Mouse (Mus musculus) hindlimb bud, embryonic 11.5 days (tissue): ENCODE measurements at regions not wholly inside any gene's neighbourhood (a gene's known extent, or its start where the extent isn't known, plus 50 kb on each side); places are given as distances from the start of the nearest gene placed in this dataset.
"Not testable (repeated sequence)": the region's sequence is repeated elsewhere in the genome, so short reads cannot be mapped to it uniquely, and the experiment has no call there.

Experiments
- DNase-seq: peaks from one replicate; pipeline ENCODE4 v3.0.0-alpha.2; 2012; ENCODE audit warnings: low read depth, low spot score; ENCODE audit errors: extremely low spot score

- not testable (repeated sequence) for DNase-seq
Measured at GRCm38 (mm10) chr9:6845281-6845680, 339.0 kb downstream of the Dync2h1 start.

- not testable (repeated sequence) for DNase-seq
Measured at GRCm38 (mm10) chr9:6834936-6835335, 349.3 kb downstream of the Dync2h1 start.

DNA sequence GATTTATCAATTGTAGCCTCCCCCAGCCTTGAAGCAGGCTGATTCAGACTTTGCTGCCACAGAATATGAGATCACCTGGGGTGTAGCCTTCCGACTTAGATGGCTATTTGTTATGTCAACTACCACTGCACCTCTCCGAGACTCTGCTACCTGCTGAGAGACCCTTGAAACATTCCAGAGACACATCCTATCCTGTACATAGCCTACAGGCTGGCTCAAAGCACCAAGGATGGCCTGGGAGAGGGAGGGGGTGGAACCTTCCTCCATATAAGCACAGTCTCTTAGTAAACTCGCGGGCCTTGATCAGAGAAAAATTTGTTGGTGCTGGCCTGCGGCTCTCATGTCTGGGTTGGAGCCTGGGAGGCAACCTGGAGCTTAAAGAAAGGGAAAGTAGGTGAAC lies 349.8 kb downstream of the Dync2h1 start:
- DNase-seq: no peak

DNA sequence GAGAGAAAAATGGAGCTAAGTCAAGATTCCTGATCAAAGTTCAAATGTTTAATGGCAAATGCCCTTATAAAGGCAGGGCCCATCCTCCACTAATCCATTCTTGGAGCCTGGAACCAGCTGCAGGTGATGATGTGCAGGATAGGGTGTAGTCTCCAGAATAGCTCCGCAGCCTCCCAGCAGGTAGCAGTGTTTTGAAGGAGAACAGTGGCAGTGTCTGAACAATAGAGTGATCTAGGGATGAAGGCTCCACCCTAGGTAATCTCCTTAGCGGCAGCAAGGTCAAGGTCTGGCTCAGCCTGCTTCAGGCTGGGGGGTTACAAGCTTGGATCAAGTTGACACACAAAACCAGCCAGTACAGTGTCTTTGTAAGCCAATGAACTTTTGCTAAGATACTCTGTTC lies 351.4 kb downstream of the Dync2h1 start:
- DNase-seq: no peak

GRCm38 (mm10) chr9:6831642-6832041 lies 352.6 kb downstream of the Dync2h1 start:
- DNase-seq: not testable (repeated sequence)

GRCm38 (mm10) chr9:6826581-6826980 lies 357.7 kb downstream of the Dync2h1 start:
- no peak for DNase-seq

GRCm38 (mm10) chr9:6825609-6826008 lies 358.6 kb downstream of the Dync2h1 start:
- DNase-seq: no peak

GRCm38 (mm10) chr9:6823946-6824345 lies 360.3 kb downstream of the Dync2h1 start:
- not testable (repeated sequence) for DNase-seq

DNA sequence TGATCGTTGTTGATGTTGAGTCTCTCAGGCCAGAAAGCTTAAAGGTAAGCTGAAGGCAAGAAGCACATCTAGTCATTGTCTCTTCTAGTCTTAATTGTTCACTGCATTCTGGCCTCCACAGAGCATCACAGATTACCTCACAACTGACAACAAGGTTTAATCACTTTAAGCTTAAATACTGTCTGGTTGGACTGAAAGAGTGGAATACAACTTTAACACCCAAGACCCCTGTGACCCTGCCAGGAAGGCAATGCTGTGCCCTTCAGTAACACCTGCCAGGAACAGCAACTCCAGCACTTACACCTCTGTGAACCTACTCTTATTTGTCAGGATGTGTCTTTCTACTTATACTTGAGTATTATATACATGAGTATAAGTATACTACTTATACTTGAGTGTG lies 360.7 kb downstream of the Dync2h1 start:
- DNase-seq: no peak

DNA sequence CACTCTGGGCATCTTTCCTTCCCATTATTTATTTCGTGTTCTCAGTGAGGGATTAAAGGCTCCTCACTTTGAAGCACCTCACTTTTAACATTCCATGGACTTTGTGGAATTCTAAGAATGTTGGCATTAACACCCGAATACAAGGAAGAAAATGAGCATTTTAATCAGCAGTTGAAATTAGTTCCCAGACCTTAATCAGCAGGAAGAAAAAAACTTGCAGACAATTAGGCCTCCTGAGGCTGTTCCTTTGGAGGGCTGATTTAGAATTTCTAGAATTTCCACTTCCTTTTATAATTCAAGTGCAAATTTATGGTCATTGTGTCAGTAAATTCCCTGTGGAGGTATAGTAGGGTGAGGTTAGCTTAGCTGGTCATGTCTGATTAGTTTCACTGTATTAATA lies 407.6 kb downstream of the Dync2h1 start:
- no peak for DNase-seq

GRCm38 (mm10) chr9:6741478-6741877 lies 442.8 kb downstream of the Dync2h1 start:
- no peak for DNase-seq

DNA sequence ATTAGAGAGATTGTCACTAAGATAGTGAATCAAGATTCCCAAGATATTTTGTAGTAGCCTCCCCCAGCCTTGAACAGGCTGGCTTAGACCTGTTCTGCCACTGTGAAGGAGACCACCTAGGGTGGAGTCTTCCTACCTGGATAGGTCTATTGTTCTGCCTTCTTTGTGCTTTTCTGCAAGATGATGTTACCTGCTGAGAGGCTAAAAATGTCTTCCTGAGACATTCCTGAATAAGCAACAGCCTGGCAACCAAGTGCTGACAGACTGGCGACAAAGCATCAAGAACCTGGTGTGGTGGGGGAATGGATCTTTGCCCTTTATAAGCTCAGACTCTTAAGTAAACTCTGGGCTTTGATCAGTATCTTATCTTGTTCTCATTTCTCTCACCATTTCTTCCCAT lies 447.8 kb downstream of the Dync2h1 start:
- DNase-seq: no peak

- DNase-seq: no peak
Measured at GRCm38 (mm10) chr9:6726411-6726810, 456.8 kb upstream of the Ddi1 start.

DNA sequence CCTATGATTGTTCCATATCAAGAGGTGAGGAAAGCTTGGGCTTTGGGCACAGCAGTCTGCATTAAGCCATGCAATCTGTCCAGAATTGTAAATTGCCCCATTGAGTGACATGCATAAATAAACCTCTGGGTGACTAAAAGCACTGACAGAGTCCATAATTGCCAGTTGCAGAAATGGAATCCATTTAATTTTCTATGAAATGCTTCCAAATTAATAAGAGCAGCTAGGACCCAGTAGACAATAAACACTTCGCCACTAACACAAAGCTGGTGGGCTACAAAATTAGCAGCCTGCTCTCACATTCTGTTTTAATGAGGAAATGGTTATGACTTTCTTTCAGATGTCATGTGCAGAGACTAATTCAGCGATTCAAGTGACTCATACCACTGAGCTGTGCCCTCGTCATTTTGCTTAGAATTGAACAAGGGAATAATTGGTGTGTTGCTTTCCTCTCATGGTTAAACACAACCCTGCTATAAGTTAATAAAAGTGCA lies 407.6 kb upstream of the Ddi1 start:
- no peak for DNase-seq

GRCm38 (mm10) chr9:6668001-6668969 lies 398.6 kb upstream of the Ddi1 start:
- DNase-seq: peak; percentile 33

GRCm38 (mm10) chr9:6665679-6666078 lies 396.0 kb upstream of the Ddi1 start:
- no peak for DNase-seq

DNA sequence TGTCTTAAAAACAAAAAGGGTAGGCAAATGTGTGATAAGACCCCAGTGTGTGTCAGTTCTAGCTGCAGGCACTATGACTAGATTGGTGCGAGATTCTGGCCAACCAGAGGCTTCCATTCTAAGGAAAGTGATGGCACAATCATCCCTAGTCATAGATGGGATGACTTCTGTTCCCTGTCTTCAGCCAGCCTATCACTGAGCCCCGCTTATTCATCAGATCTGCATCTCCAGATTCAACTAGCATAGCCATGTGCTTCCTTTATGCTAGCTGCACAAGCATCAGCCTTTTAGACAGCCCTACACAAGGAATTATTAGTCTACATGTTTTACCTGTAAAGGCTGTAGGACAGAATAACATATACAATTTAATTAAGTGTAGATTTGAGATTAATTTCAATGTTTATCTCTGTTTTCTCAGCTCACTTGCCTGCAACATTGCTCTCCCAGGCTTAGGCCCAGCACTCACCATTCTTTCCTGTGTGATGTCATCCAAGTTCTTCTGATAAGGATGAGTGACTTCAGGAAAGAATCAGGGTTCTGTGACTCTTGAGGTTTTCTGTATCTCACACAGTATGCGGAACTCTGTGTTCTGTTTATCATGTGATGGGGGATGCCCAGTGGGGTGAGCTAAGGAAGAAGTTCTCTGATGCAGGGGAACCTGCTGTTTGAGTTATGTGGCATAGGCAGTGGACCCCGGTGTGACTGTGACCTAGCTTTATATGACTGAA lies 382.8 kb upstream of the Ddi1 start:
- DNase-seq: no peak

DNA sequence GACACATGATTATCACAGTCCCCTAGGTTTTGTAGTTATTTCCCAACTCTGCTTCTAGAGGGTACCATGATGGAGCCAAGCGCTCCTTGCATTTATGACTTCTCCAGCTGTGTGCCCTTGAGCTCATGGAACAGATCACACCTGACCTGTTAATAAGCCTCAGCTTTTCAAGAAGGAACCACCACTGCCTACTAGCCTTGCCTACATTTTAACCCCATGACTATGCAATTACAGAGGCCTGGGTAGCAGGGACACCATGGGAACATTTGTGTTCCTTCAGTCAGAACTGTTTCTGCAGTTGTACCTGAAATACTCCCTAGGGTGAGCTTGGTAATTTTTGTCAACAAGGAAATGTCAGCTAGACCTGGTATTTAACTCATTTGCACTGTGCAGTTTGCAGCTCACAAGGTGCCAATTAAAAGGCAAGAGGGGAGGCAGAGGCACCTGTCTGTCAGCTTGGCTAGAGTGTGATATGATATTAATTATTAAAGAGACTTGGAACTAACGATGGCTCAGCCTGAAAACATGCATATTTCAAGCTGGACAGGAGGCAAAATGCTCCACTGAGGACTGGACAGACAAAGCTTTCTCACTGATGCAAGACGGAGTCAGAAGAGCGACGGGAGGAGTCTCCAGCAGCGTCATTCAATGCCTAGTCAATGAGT lies 382.1 kb upstream of the Ddi1 start:
- no peak for DNase-seq

GRCm38 (mm10) chr9:6645796-6646309 lies 376.2 kb upstream of the Ddi1 start:
- DNase-seq: no peak

DNA sequence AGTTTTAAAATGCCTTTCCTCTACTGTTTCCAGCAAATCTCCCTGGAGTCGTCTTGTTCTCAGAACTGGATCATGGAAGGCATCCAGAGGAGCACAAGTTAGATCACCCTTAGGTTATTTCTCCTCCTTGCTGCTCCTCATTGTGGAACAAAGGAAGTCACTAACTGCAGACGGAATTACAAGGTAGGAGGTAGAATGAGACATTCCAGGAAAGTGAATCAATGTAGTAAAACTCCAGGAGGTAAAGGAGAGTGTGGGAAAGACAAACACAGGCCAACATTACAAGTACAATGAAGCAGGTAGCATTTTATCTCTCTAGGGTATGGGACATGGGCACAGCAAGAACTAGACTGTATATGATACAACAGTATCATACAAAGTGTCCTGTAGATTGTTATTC lies 375.7 kb upstream of the Ddi1 start:
- no peak for DNase-seq

DNA sequence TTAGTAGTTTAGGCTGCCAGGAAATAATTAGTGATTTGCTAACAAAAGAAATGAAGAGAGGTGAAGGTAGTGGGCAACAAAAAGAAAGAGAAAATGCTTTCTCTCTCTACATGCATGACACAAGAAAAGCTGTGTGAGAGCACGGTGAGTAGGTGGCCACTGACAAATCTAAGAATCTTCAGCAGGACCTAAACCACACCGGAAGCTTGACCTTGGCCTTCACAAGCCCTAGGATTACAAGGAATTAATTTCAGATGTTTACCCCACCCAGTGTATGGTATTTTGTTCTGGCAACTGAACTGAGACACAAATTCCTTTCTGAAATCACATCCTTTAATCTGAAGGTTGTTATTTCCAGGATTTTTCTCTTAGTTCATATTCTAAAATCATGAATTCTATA lies 347.5 kb upstream of the Ddi1 start:
- no peak for DNase-seq
